Mouse (Mus musculus) ES-E14 (cell line): Measurements from ENCODE around the gene Actr5. TPM values are rescaled to one million over a fixed set of nuclear protein-coding genes. Genes with fewer than 3 reads are reported as not detected.

Experiments used
- DNase-seq: peaks from one replicate; pipeline ENCODE4 v3.0.0-alpha.2; 2013; ENCODE audit warnings: low read depth, low spot score
- H3K27ac ChIP-seq: 2 replicates; pipeline ENCODE4 v1.5.1; 2012; ENCODE audit warnings: low read depth, mild to moderate bottlenecking, low read length, moderate library complexity, mixed read lengths; ENCODE audit not compliant: poor library complexity, insufficient read depth, severe bottlenecking
- H3K36me3 ChIP-seq: 2 replicates; pipeline ENCODE4 v1.6.1; 2012; ENCODE audit warnings: mild to moderate bottlenecking, low read length, moderate library complexity, mixed read lengths; ENCODE audit not compliant: control insufficient read depth, poor library complexity, insufficient read depth, severe bottlenecking
- H3K4me1 ChIP-seq, 2 experiments: fragments of 150-350 bp in 1 of 2; sonication (generic) in 1 of 2; 2 replicates each; pipeline ENCODE4 v1.6.1; 2012; ENCODE audit warnings: low read length in 2 of 2, mild to moderate bottlenecking in 1 of 2, mixed read lengths in 1 of 2; ENCODE audit not compliant: control insufficient read depth in 2 of 2, insufficient read depth in 2 of 2, poor library complexity in 1 of 2
- H3K4me3 ChIP-seq, 2 experiments: fragments of 150-350 bp in 1 of 2; sonication (generic) in 1 of 2; 2 replicates each; pipeline ENCODE4 v1.5.1; 2012; ENCODE audit warnings: low read length in 2 of 2, low read depth in 1 of 2, mild to moderate bottlenecking in 1 of 2, mixed read lengths in 1 of 2; ENCODE audit not compliant: insufficient read depth in 1 of 2, poor library complexity in 1 of 2, severe bottlenecking in 1 of 2
- H3K9ac ChIP-seq: 2 replicates; pipeline ENCODE4 v1.6.1; 2012; ENCODE audit warnings: low read depth, mild to moderate bottlenecking, low read length, mixed read lengths; ENCODE audit not compliant: poor library complexity, insufficient read depth, severe bottlenecking
- H3K9me3 ChIP-seq: fragments of 150-350 bp; sonication (generic); 2 replicates; pipeline ENCODE4 v1.6.1; 2012; ENCODE audit warnings: low read depth, mild to moderate bottlenecking, low read length; ENCODE audit not compliant: control insufficient read depth, insufficient read depth
- CHD2 ChIP-seq: IDR thresholded peaks from 2 replicates; pipeline ENCODE4 v1.6.1; 2014; ENCODE audit warnings: mild to moderate bottlenecking, low read depth, low read length, inconsistent platforms
- HCFC1 ChIP-seq: IDR thresholded peaks from 2 replicates; pipeline ENCODE4 v1.6.1; 2012; ENCODE audit warnings: low read length, inconsistent platforms, borderline replicate concordance; ENCODE audit not compliant: insufficient read depth
- MAFK ChIP-seq: IDR thresholded peaks from 2 replicates; pipeline ENCODE4 v1.6.1; 2014; ENCODE audit warnings: mild to moderate bottlenecking, low read depth, low read length, inconsistent platforms; ENCODE audit not compliant: insufficient read depth
- ZC3H11A ChIP-seq: IDR thresholded peaks from 2 replicates; pipeline ENCODE4 v1.6.1; 2012; ENCODE audit warnings: low read depth, mild to moderate bottlenecking, inconsistent platforms, low read length, borderline replicate concordance
- ZNF384 ChIP-seq: IDR thresholded peaks from 2 replicates; pipeline ENCODE4 v1.6.1; 2012; ENCODE audit warnings: low read depth, low read length, inconsistent platforms
- in situ Hi-C, 2 experiments: fragments of 600-800 bp; cut with MboI; formaldehyde crosslinking; loops; one replicate each; pipeline ENCODE4 v1.15.1; 2025; ENCODE audit warnings: low sequenced_read_pairs in 2 of 2, inconsistent platforms in 1 of 2; ENCODE audit not compliant: unreplicated experiment in 2 of 2
- total RNA-seq: library from RNA; depleted of rRNA; stranded (reverse); fragments of 300-350 nt; gene quantifications from 2 replicates; pipeline ENCODE4 v1.2.3, GENCODE M21; 2012

Gene Actr5
- total RNA-seq, 1 experiment: 11.5 TPM

- in situ Hi-C loops: no loop called here
- H3K36me3 ChIP-seq: no peaks in the 10 kb centered on the region
- DNase-seq: no peak
- TF ChIP-seq MAFK: no peak
- TF ChIP-seq HCFC1: no peak
- TF ChIP-seq ZNF384: no peak
- TF ChIP-seq ZC3H11A: no peak
- no peak for TF ChIP-seq CHD2
- H3K4me3 ChIP-seq: no peak overlapping the region
- no peak overlapping the region for H3K27ac ChIP-seq
- peaks cover 0 to 3% of the 10 kb centered on the region in 2 experiments; a peak in 3 of 4 replicates for H3K4me1 ChIP-seq
- no peak overlapping the region for H3K9ac ChIP-seq
- H3K9me3 ChIP-seq: no peaks in the 10 kb centered on the region
These were observed 27.9 kb upstream of the Actr5 start for GRCm38 (mm10) chr2:158596803-158597202.

- Histone ChIP-seq H3K4me1 (peaks cover 0 to 3% of the 10 kb centered on the region in 2 experiments; a peak in 2 of 4 replicates), H3K36me3 (no peaks in the 10 kb centered on the region), H3K4me3 (no peak overlapping the region), H3K9me3 (no peaks in the 10 kb centered on the region), H3K27ac (no peak overlapping the region), H3K9ac (no peak overlapping the region)
- DNase-seq: no peak
- no peak for TF ChIP-seq ZC3H11A
- no peak for TF ChIP-seq CHD2
- no peak for TF ChIP-seq HCFC1
- TF ChIP-seq MAFK: no peak
- no peak for TF ChIP-seq ZNF384
- in situ Hi-C loops: no loop called here
These were observed 24.2 kb upstream of the Actr5 start for GRCm38 (mm10) chr2:158600517-158600916.

GRCm38 (mm10) chr2:158601326-158601725 is 23.4 kb upstream of the Actr5 start:
- Histone ChIP-seq H3K36me3 (no peaks in the 10 kb centered on the region), H3K4me1 (peaks cover 0 to 3% of the 10 kb centered on the region in 2 experiments; a peak in 2 of 4 replicates), H3K9ac (no peak overlapping the region), H3K9me3 (no peaks in the 10 kb centered on the region), H3K27ac (no peak overlapping the region), H3K4me3 (no peak overlapping the region)
- TF ChIP-seq ZNF384 (no peak), ZC3H11A (no peak), HCFC1 (no peak), CHD2 (no peak), MAFK (no peak)
- no peak for DNase-seq
- in situ Hi-C loops: no loop called here

GRCm38 (mm10) chr2:158602663-158603062 is 22.0 kb upstream of the Actr5 start:
- no peaks in the 10 kb centered on the region for H3K9me3 ChIP-seq
- in situ Hi-C loops: no loop called here
- no peak overlapping the region for H3K9ac ChIP-seq
- H3K36me3 ChIP-seq: no peaks in the 10 kb centered on the region
- H3K27ac ChIP-seq: no peak overlapping the region
- DNase-seq: no peak
- peaks cover 0 to 3% of the 10 kb centered on the region in 2 experiments; a peak in 2 of 4 replicates for H3K4me1 ChIP-seq
- no peak overlapping the region for H3K4me3 ChIP-seq
- no peak for TF ChIP-seq MAFK

- DNase-seq: no peak
- no peak overlapping the region for H3K9ac ChIP-seq
- no peak overlapping the region for H3K4me3 ChIP-seq
- H3K36me3 ChIP-seq: no peaks in the 10 kb centered on the region
- TF ChIP-seq ZNF384 (peak; percentile 73), MAFK (no peak)
- no peaks in the 10 kb centered on the region for H3K9me3 ChIP-seq
- in situ Hi-C loops: no loop called here
- peaks cover 0 to 6% of the 10 kb centered on the region in 2 experiments; a peak in 1 of 4 replicates for H3K4me1 ChIP-seq
- H3K27ac ChIP-seq: no peak overlapping the region
These were observed 18.1 kb upstream of the Actr5 start for GRCm38 (mm10) chr2:158606511-158606964.
